Mouse (Mus musculus) lung, embryonic 15.5 days (tissue): ENCODE data around the gene Flcn. TPM values are rescaled to one million over a fixed set of nuclear protein-coding genes. Genes with fewer than 3 reads are reported as not detected.

Experiments used
- ATAC-seq: fragments of 200-750 bp; cut with Nextera tagmentation; 2 replicates; pipeline ENCODE4 v1.8.0; 2017; ENCODE audit warnings: moderate number of reproducible peaks, borderline replicate concordance; ENCODE audit not compliant: low FRiP score, low TSS enrichment; ENCODE audit errors: extremely low read depth
- H3K27ac ChIP-seq: fragments of 300-500 bp; sonication (generic); 2 replicates; pipeline ENCODE4 v1.5.1; 2015; ENCODE audit warnings: moderate library complexity, mild to moderate bottlenecking, inconsistent platforms
- H3K27me3 ChIP-seq: fragments of 300-500 bp; sonication (generic); 2 replicates; pipeline ENCODE4 v1.6.1; 2015; ENCODE audit warnings: inconsistent platforms
- H3K36me3 ChIP-seq: fragments of 300-500 bp; sonication (generic); 2 replicates; pipeline ENCODE4 v1.6.1; 2015; ENCODE audit warnings: inconsistent platforms
- H3K4me1 ChIP-seq: fragments of 300-500 bp; sonication (generic); 2 replicates; pipeline ENCODE4 v1.6.1; 2015; ENCODE audit warnings: inconsistent platforms
- H3K4me2 ChIP-seq: fragments of 300-500 bp; sonication (generic); 2 replicates; pipeline ENCODE4 v1.6.1; 2015; ENCODE audit warnings: inconsistent platforms, mild to moderate bottlenecking, moderate library complexity
- H3K4me3 ChIP-seq: fragments of 300-500 bp; sonication (generic); 2 replicates; pipeline ENCODE4 v1.5.1; 2015; ENCODE audit warnings: mild to moderate bottlenecking, inconsistent platforms
- H3K9ac ChIP-seq: fragments of 300-500 bp; sonication (generic); 2 replicates; pipeline ENCODE4 v1.6.1; 2015; ENCODE audit warnings: inconsistent platforms
- H3K9me3 ChIP-seq: fragments of 300-500 bp; sonication (generic); 2 replicates; pipeline ENCODE4 v1.6.1; 2016; ENCODE audit warnings: inconsistent platforms
- WGBS: fragments of 180-500 bp; shearing (Covaris S2); methylation state at CpG from one replicate; pipeline ENCODE4 v1.1.7; 2015; 5-methylcytosine and 5-hydroxymethylcytosine counted together
- polyA plus RNA-seq: library from polyadenylated mRNA; unstranded; fragments of >200 nt; fragmentation: Nextera tagmentation; extraction: Ambion mirVana; gene quantifications from 2 replicates; pipeline ENCODE4 v1.2.1, GENCODE M21; 2015

Flcn gene
- polyA plus RNA-seq, 1 experiment from 2014 or later, result 27.7 TPM

DNA sequence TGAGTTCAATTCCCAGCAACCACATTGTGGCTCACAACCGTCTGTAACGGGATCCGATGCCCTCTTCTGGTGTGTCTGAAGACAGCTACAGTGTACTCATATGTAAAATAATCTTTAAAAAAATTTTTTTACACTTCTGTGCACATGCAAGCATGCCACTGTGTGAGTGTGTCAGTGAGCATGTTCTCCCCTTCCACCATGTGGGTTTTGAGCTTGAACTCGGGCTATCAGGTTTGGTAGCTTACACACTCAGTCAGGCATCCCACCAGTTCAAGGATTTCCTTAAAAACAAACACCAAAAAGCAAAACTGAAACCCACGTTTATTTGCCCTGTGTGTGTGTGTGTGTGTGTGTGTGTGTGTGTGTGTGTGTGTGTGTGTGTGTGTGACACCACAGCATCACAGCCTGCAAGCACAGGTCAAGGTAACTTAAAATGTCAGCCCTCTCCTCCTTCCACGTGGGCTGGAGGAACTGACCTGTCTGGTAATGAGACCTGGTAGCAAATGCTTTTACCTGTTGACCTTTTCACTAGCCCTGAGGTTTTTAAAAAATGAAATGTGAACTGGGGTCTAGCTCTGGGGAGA lies 5.8 kb upstream of the Flcn start:
- 80% methylated on average over 6 of the region's 6 CpGs for WGBS
- H3K4me3 ChIP-seq, result no peak overlapping the region

DNA sequence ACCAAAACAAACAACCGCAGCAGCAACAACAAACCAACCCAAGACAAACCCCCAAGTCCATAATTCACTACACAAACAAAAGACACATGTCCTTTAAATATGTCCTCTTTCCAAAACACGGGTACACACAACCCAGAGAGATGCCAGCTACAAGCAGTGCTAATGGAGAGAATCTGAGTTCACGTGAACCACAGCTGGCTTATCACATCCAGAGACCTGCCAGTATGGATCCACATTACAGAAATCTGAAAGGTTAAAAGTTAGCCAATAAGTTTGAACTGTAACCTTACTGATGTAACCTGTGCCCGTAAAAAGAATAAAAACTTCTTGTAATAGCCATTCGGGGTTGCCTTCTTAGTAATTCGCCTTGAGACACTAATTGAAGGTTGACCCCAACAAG lies 5.1 kb upstream of the Flcn start:
- Histone ChIP-seq H3K27ac (no peak overlapping the region), H3K4me2 (no peak overlapping the region), H3K9ac (no peak overlapping the region), H3K4me1 (peaks cover 5% of the 10 kb centered on the region; the same call in 1 of the 2 replicates), H3K9me3 (no peaks in the 10 kb centered on the region), H3K27me3 (no peaks in the 10 kb centered on the region), H3K4me3 (no peak overlapping the region), H3K36me3 (peaks cover 43% of the 10 kb centered on the region)
- 84% methylated on average over 6 of the region's 6 CpGs for WGBS
- no peak for ATAC-seq

More for the DNA sequence above, 5.8 kb upstream of the Flcn start:
- no peak overlapping the region for H3K27ac ChIP-seq
- H3K9ac ChIP-seq, result no peak overlapping the region
- H3K4me1 ChIP-seq, result peaks cover 4% of the 10 kb centered on the region; the same call in 1 of the 2 replicates
- H3K4me2 ChIP-seq, result no peak overlapping the region
- ATAC-seq, result no peak
- no peaks in the 10 kb centered on the region for H3K27me3 ChIP-seq
- no peaks in the 10 kb centered on the region for H3K9me3 ChIP-seq
- peaks cover 48% of the 10 kb centered on the region for H3K36me3 ChIP-seq

DNA sequence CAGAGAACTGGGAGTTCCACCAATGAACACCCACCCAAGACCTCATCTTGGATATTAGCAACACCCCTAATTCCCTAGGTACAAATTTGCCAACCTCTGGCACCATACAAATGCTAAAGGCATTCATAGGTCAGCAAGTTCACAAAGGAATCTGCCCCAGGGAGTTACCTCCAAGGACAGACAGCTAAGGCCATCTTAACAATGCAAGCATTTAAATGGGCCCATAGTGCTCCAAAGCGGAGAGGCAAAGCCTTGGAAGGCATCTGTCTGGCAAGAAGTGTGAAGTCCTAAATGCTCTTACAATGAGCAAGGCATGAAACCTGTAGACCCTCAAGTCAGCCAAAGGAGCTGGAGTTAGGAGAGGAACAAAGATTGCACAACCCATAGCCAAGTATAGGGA lies 4.5 kb upstream of the Flcn start:
- H3K27me3 ChIP-seq, result no peaks in the 10 kb centered on the region
- H3K27ac ChIP-seq, result no peak overlapping the region
- no peaks in the 10 kb centered on the region for H3K9me3 ChIP-seq
- peaks cover 5% of the 10 kb centered on the region; the same call in 1 of the 2 replicates for H3K4me1 ChIP-seq
- peaks cover 36% of the 10 kb centered on the region for H3K36me3 ChIP-seq
- H3K4me3 ChIP-seq, result no peak overlapping the region
- H3K9ac ChIP-seq, result no peak overlapping the region
- H3K4me2 ChIP-seq, result no peak overlapping the region
- WGBS, result 93% methylated on average over 1 of the region's 1 CpGs
- ATAC-seq, result no peak

DNA sequence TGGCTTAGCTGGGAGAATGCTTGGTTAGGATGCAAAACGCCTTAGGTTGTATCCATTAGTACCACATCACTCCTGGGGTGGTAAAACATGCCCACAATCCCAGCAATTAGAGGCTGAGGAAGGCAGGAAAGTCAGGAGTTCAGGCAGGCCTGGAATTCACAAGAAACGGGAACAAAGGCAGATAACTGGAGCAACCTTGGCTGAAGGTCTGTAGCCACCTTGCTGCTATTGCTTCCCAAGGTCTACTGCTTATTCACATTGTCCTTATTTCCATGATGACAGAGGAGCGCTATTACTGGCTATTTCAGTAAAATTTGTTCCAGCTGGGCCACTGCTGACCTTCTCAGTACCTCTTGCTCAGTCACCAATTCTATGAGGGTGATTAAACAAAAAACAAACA lies 3.5 kb upstream of the Flcn start:
- no peak for ATAC-seq
- Histone ChIP-seq H3K4me1 (peaks cover 15% of the 10 kb centered on the region), H3K9me3 (no peaks in the 10 kb centered on the region), H3K36me3 (peaks cover 26% of the 10 kb centered on the region), H3K4me2 (no peak overlapping the region), H3K27me3 (no peaks in the 10 kb centered on the region), H3K9ac (no peak overlapping the region), H3K4me3 (no peak overlapping the region), H3K27ac (no peak overlapping the region)
- 62% methylated on average over 3 of the region's 3 CpGs for WGBS

DNA sequence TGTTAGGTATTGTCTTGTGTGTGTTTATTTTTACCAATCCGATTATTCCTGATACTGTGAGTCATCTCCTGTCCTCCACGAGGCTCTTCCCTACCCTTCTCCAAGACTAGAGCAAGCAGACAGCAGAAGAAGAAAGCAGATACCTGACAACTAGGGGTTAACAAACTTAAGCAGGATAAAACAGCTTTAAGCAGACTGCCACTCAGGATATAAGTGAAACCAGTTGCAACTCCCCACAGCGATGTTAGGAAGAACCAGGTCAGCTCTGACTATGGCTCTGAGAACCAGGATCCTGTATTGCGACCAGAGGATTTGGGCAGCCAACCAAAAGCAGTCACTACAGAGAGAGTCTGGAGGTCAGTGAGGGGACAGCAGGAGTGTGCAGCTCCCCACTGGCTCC lies 1.4 kb upstream of the Flcn start:
- H3K4me2 ChIP-seq, result no peak overlapping the region
- WGBS, result 44% methylated on average over 4 of the region's 4 CpGs
- H3K9ac ChIP-seq, result no peak overlapping the region
- no peak overlapping the region for H3K4me3 ChIP-seq
- ATAC-seq, result no peak
- peaks cover 18% of the 10 kb centered on the region for H3K4me1 ChIP-seq
- H3K27me3 ChIP-seq, result no peaks in the 10 kb centered on the region
- no peak overlapping the region for H3K27ac ChIP-seq
- H3K36me3 ChIP-seq, result peaks cover 22% of the 10 kb centered on the region
- no peaks in the 10 kb centered on the region for H3K9me3 ChIP-seq

DNA sequence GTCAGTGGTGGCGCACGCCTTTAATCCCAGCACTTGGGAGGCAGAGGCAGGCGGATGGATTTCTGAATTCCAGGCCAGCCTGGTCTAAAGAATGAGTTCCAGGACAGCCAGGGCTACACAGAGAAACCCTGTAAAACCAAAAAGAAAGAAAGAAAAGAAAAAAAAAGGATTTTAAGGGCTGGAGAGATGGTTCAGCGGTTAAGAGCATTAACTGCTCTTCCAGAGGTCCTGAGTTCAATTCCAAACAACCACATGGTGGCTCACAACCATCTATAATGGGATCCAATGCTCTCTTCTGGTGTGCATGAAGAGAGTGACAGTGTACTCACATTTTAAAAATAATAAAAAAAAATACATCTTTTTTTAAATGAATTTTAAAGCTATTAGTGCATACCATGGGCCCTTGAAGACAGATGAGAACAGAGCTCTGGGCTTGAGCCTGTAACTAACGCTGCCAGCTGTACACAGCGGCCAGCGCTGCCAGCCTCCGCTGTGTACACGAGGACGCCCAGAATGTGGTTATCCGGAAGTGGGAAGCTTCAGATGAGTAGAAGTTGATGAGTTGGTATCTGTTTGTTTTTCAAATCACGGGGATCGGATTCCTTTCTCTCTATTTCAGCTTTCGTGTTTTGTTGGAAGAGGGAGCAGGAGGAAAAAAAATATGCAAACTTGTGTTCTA lies 803 bp upstream of the Flcn start:
- Histone ChIP-seq H3K4me2 (peak overlapping the region; percentile 92), H3K4me3 (peak overlapping the region; percentile 91), H3K4me1 (peaks cover 18% of the 10 kb centered on the region), H3K9me3 (no peaks in the 10 kb centered on the region), H3K36me3 (peaks cover 17% of the 10 kb centered on the region), H3K27me3 (no peaks in the 10 kb centered on the region), H3K27ac (peak overlapping the region; percentile 99), H3K9ac (peak overlapping the region; percentile 97)
- WGBS, result 46% methylated on average over 14 of the region's 14 CpGs
- ATAC-seq, result no peak

DNA sequence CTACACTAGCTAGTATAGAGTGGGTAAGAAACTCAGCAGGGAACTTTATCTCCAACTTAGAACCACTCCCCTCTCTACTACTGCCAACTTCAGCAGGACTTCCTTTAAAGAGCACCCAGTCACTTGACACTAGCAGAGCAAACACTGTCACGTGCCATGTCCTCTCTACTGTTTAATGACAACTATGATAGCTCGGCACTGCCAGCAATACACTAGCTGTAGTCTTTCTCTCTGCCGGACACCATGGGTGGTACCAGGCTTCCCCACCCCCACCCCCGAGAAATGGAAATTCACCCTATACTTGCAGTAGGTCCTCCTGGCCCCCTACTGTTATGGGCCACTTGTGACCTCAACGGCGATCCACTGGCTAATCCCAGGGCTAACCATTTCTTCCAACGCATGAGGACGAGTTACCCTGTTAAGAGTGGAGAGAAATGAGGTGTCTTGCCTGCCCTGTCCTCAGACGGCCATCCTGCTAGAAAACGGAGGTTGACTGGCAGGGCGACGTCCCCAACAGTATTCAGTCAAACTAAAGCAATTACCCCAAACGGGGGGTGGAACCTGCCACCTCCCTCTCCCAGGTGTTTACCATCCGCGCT lies 646 bp downstream of the Flcn start:
- H3K4me2 ChIP-seq, result peak overlapping the region; percentile 92
- H3K36me3 ChIP-seq, result peaks cover 24% of the 10 kb centered on the region
- H3K9me3 ChIP-seq, result no peaks in the 10 kb centered on the region
- under 1% methylated on average over 15 of the region's 15 CpGs for WGBS
- H3K9ac ChIP-seq, result peak overlapping the region; percentile 97
- peak overlapping the region; percentile 91 for H3K4me3 ChIP-seq
- H3K27me3 ChIP-seq, result no peaks in the 10 kb centered on the region
- peaks cover 18% of the 10 kb centered on the region for H3K4me1 ChIP-seq
- peak overlapping the region; percentile 99 for H3K27ac ChIP-seq
- ATAC-seq, result peak; percentile 69

DNA sequence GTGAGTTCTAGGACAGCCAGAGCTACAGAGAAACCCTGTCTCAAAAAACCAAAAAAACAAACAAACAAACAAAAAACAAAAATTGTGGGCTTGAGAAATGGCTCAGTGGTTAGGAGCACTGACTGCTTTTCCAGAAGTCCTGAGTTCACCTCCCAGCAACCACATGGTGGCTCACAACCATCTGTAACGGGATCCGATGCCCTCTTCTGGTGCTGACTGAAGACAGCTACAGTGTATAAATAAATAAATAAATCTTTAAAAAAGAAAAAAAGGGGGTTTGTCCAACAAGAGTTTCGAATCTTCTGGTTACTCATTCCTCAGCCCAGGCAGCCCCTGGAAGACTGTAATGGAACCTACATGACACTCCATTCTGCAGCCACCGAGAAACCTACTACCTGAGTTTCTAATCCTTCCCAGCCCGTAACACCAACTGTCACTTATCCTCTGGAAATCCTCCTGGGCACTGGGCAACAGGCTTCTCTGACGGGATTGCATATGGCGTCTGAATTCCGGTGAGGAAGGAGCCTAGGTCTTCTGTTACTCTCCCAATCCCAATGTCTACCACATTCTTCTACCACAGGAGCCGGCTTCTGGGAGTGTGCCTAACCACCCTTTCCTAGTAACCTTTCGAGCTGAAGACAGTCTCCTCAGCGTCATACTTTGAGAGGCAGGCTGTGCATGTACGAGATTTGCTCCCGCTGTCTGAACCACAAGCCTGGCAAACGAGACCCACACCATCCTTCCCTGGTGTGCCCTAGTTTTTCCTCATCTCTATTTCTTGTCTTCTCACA lies 1.5 kb downstream of the Flcn start:
- Histone ChIP-seq H3K9me3 (no peaks in the 10 kb centered on the region), H3K4me2 (peak overlapping the region; percentile 92), H3K27ac (peak overlapping the region; percentile 51), H3K36me3 (peaks cover 30% of the 10 kb centered on the region), H3K9ac (peak overlapping the region; percentile 33; the same call in 1 of the 2 replicates), H3K4me3 (peak overlapping the region; percentile 91), H3K4me1 (peaks cover 18% of the 10 kb centered on the region), H3K27me3 (no peaks in the 10 kb centered on the region)
- 48% methylated on average over 14 of the region's 14 CpGs for WGBS
- ATAC-seq, result no peak

DNA sequence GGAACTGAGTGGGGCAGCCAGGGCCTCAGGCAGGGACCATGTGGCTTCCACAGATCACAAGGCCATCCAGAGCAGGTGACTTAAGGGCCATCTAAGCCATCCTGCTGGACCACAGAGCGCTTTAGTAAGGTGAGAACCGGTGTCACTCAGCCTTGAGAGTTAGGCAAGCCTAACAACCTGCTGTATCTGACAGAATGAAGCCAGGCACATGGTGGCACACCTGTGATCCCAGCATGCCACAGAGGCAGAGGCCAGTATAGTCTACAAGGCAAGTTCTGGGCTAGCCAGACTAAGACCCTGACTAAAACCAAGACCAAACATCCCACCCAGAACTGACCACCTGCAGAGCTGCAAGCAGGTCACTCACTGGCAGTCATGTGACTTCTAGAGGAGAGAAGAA lies 4.2 kb downstream of the Flcn start:
- no peak overlapping the region for H3K9ac ChIP-seq
- no peak overlapping the region for H3K4me3 ChIP-seq
- no peak overlapping the region for H3K4me2 ChIP-seq
- ATAC-seq, result no peak
- peaks cover 15% of the 10 kb centered on the region for H3K4me1 ChIP-seq
- H3K27ac ChIP-seq, result no peak overlapping the region
- no peaks in the 10 kb centered on the region for H3K9me3 ChIP-seq
- H3K27me3 ChIP-seq, result no peaks in the 10 kb centered on the region
- H3K36me3 ChIP-seq, result peaks cover 56% of the 10 kb centered on the region
- 96% methylated on average over 2 of the region's 2 CpGs for WGBS

DNA sequence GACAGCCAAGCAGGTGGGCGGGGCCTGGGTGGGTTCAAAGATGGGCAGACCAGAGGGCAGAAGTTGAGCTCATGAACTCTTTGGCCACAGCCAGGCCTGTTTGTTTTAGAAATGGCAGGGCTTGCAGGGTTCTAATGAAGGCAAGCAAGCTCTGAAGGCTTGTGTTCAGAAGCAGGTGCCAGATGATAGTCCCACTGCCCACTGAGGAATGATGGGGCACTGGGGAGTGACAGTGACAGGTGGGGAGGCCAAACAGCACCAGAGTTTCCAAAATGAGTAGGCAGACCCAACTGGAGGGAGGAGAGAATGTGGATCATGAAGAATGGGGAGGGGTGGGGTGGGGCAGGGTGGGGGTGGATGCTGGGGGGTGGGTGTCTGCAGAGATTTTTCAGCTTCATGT lies 4.6 kb downstream of the Flcn start:
- no peak for ATAC-seq
- H3K9me3 ChIP-seq, result no peaks in the 10 kb centered on the region
- H3K27ac ChIP-seq, result no peak overlapping the region
- no peak overlapping the region for H3K4me2 ChIP-seq
- H3K4me1 ChIP-seq, result peaks cover 13% of the 10 kb centered on the region
- no peaks in the 10 kb centered on the region for H3K27me3 ChIP-seq
- 87% methylated on average over 1 of the region's 1 CpGs for WGBS
- H3K4me3 ChIP-seq, result no peak overlapping the region
- no peak overlapping the region for H3K9ac ChIP-seq
- H3K36me3 ChIP-seq, result peaks cover 59% of the 10 kb centered on the region

DNA sequence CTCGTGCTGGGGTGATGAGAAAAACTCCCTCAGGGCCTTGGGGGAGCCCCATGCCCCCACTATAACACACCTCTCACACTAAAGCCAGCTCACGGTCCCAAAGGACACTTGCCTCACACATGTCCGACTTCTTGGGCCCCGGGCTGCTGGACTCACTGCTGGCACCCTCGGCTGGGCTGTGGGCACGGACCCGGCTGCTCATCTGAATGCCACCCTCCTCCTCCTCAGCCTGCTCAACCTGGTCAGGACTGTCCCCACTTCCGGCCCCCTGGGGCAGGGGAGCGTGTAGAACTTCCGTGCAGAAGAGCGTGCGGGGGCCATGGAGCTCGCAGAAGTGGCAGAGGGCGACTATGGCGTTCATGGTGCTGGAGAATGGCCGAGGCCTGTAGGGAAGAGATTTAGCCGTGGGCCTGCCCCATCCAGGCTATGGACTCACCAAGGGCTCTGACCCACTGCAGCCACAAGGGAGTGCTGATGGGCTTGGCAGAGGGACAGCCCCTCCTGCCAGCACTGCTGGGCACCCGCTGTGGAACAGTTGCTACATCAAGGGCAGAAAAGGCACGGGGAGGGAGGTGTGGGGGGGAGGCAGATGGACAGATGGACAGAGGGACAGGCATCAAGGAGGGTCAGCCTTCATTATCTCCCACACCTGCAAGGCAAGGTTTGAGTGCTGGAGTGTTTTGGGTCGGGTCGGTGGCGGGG lies 5.3 kb downstream of the Flcn start:
- Histone ChIP-seq H3K4me2 (no peak overlapping the region), H3K27me3 (no peaks in the 10 kb centered on the region), H3K27ac (no peak overlapping the region), H3K9me3 (no peaks in the 10 kb centered on the region), H3K4me1 (peaks cover 13% of the 10 kb centered on the region), H3K9ac (no peak overlapping the region), H3K36me3 (peaks cover 66% of the 10 kb centered on the region), H3K4me3 (no peak overlapping the region)
- no peak for ATAC-seq
- WGBS, result 90% methylated on average over 22 of the region's 22 CpGs
